ENCODE assay signal across 30 mouse cellular contexts in genomic region chr13:52284026-52284801, GRCm38 (mm10).
DNase-seq lines count a peak whose midpoint lies in the region; ATAC-seq and TF ChIP-seq lines count a peak whose summit lies in the region.
"Had no signal": no experiment of that assay in that cellular context is flagged by ENCODE, and none has a peak within 500 bp of the region (broad histone marks: within the 10 kb centered on the region; RNA-seq: fewer than 3 reads in every experiment).

No protein-coding gene starts in this region.

- H3K4me1 ChIP-seq in heart, embryonic 11.5 days (ENCODE audit: control insufficient read depth, insufficient read depth, low read length): peaks cover 15% of the 10 kb centered on the region
- H3K4me1 ChIP-seq in megakaryocyte, embryonic 14.5 days: peaks cover 65% of the 10 kb centered on the region
- H3K4me1 ChIP-seq in heart, postnatal 0 days (ENCODE audit: control insufficient read depth, insufficient read depth): peaks cover 18% of the 10 kb centered on the region
- H3K4me1 ChIP-seq: embryonic facial prominence, embryonic 15.5 days; hindbrain, embryonic 12.5 days; liver, embryonic 13.5 days had no signal

- H3K4me2 ChIP-seq in heart, embryonic 11.5 days: no peak overlapping the region
- no peak overlapping the region for H3K4me2 ChIP-seq in heart, postnatal 0 days (ENCODE audit: low read depth, low read length)
- H3K4me2 ChIP-seq: embryonic facial prominence, embryonic 15.5 days; forebrain, embryonic 12.5 days; hindbrain, embryonic 12.5 days; limb, embryonic 13.5 days; liver, embryonic 13.5 days; midbrain, embryonic 15.5 days; neural tube, embryonic 15.5 days had no signal

- no peak overlapping the region for H3K9ac ChIP-seq in heart, embryonic 11.5 days (ENCODE audit: low read depth, low read length)
- no peak overlapping the region for H3K9ac ChIP-seq in heart, postnatal 0 days (replicated peaks; ENCODE audit: low read depth, low read length)
- H3K9ac ChIP-seq: embryonic facial prominence, embryonic 15.5 days; forebrain, embryonic 12.5 days; forebrain, postnatal 0 days; hindbrain, embryonic 12.5 days; limb, embryonic 13.5 days; liver, embryonic 13.5 days; midbrain, embryonic 15.5 days; neural tube, embryonic 15.5 days had no signal

- H3K27ac ChIP-seq in heart, embryonic 11.5 days (ENCODE audit: low read depth, low read length): peak overlapping the region; percentile 52
- peak overlapping the region; percentile 62 for H3K27ac ChIP-seq in heart, postnatal 0 days (ENCODE audit: low read depth)
- H3K27ac ChIP-seq: embryonic facial prominence, embryonic 10.5 days; embryonic facial prominence, embryonic 15.5 days; forebrain, embryonic 12.5 days; hindbrain, embryonic 12.5 days; kidney, postnatal 0 days; limb, embryonic 13.5 days; liver, embryonic 13.5 days; macrophage; midbrain, embryonic 10.5 days; midbrain, embryonic 15.5 days; neural tube, embryonic 15.5 days had no signal

- no peak overlapping the region for H3K4me3 ChIP-seq in heart, embryonic 11.5 days (ENCODE audit: low read depth, low read length)
- H3K4me3 ChIP-seq in megakaryocyte, embryonic 14.5 days (replicated peaks): peak overlapping the region; percentile 69
- no peak overlapping the region for H3K4me3 ChIP-seq in heart, postnatal 0 days (ENCODE audit: low read depth, low read length)
- H3K4me3 ChIP-seq: embryonic facial prominence, embryonic 10.5 days; embryonic facial prominence, embryonic 15.5 days; forebrain, embryonic 12.5 days; hindbrain, embryonic 12.5 days; limb, embryonic 13.5 days; liver, embryonic 13.5 days; midbrain, embryonic 10.5 days; midbrain, embryonic 15.5 days; neural tube, embryonic 15.5 days had no signal

- no peak for TF ChIP-seq EP300 in heart, postnatal 0 days (IDR thresholded peaks at IDR 0.05; ENCODE audit: low read depth)

- WGBS in heart, embryonic 11.5 days (ENCODE audit: insufficient replicate concordance): 58% methylated on average over 12 of the region's 12 CpGs
- WGBS in heart, postnatal 0 days: 50% methylated on average over 12 of the region's 12 CpGs

- no peaks in the 10 kb centered on the region; the same call in 1 of the 2 replicates for H3K9me3 ChIP-seq in heart, embryonic 11.5 days (replicated peaks; ENCODE audit: control insufficient read depth, low read length)
- peaks cover 19% of the 10 kb centered on the region for H3K9me3 ChIP-seq in megakaryocyte, embryonic 14.5 days
- no peaks in the 10 kb centered on the region for H3K9me3 ChIP-seq in heart, postnatal 0 days (replicated peaks; ENCODE audit: control insufficient read depth, low read length)
- H3K9me3 ChIP-seq: embryonic facial prominence, embryonic 10.5 days; embryonic facial prominence, embryonic 15.5 days; forebrain, embryonic 12.5 days; hindbrain, embryonic 12.5 days; liver, embryonic 13.5 days; midbrain, embryonic 10.5 days; midbrain, embryonic 15.5 days; neural tube, embryonic 15.5 days had no signal

- TF ChIP-seq CTCF in heart, postnatal 0 days (IDR thresholded peaks at IDR 0.05; ENCODE audit: low read depth): no peak

- no peaks in the 10 kb centered on the region for H3K27me3 ChIP-seq in heart, embryonic 11.5 days (ENCODE audit: control insufficient read depth, insufficient read depth, low read length)
- peaks cover 20% of the 10 kb centered on the region for H3K27me3 ChIP-seq in megakaryocyte, embryonic 14.5 days (replicated peaks)
- H3K27me3 ChIP-seq in heart, postnatal 0 days (ENCODE audit: control insufficient read depth, insufficient read depth, low read length): no peaks in the 10 kb centered on the region
- H3K27me3 ChIP-seq: embryonic facial prominence, embryonic 15.5 days; forebrain, embryonic 12.5 days; hindbrain, embryonic 12.5 days; limb, embryonic 13.5 days; liver, embryonic 13.5 days; midbrain, embryonic 15.5 days; neural tube, embryonic 15.5 days had no signal

- DNase-seq in heart, postnatal 14 days: no peak
- peak; percentile 19 for DNase-seq in heart, postnatal 0 days (ENCODE audit: low spot score)
- DNase-seq in urinary bladder, postnatal 14 days (ENCODE audit: low spot score): no peak
- no peak for DNase-seq in yolk sac, embryonic 10.5 days (ENCODE audit: low spot score)
- DNase-seq: adrenal gland, adult 2 months; adrenal gland, postnatal 36 days; cerebellum, adult 2 months; cerebellum, postnatal 25 days; forebrain, postnatal 0 days; gastrocnemius, postnatal 14 days; kidney, adult 8-10 months; kidney, postnatal 4 days; liver, embryonic 13.5 days; right cerebral cortex, postnatal 25 days had no signal

- H3K36me3 ChIP-seq in heart, embryonic 11.5 days (ENCODE audit: control insufficient read depth, insufficient read depth, low read length): no peaks in the 10 kb centered on the region
- H3K36me3 ChIP-seq in megakaryocyte, embryonic 14.5 days (replicated peaks; ENCODE audit: low read length): no peaks in the 10 kb centered on the region
- no peaks in the 10 kb centered on the region for H3K36me3 ChIP-seq in heart, postnatal 0 days (replicated peaks; ENCODE audit: control insufficient read depth, insufficient read depth, low read length)
- H3K36me3 ChIP-seq: embryonic facial prominence, embryonic 10.5 days; embryonic facial prominence, embryonic 15.5 days; forebrain, embryonic 12.5 days; hindbrain, embryonic 12.5 days; limb, embryonic 13.5 days; liver, embryonic 13.5 days; midbrain, embryonic 10.5 days; midbrain, embryonic 15.5 days; neural tube, embryonic 15.5 days had no signal

- ATAC-seq in heart, embryonic 11.5 days (replicated peaks; ENCODE audit: insufficient number of reproducible peaks, low FRiP score, low TSS enrichment): no peak; the same call in 1 of the 2 replicates
- no peak for ATAC-seq in megakaryocyte, adult 5-6 weeks (ENCODE audit: poor library complexity, severe bottlenecking)
- ATAC-seq in heart, postnatal 0 days (ENCODE audit: insufficient read depth, low read depth): peak; percentile 72
- ATAC-seq: activated CD4-positive, CD25-positive, alpha-beta regulatory T cell, adult 4 months; CD4-positive, CD25-positive, alpha-beta regulatory T cell, adult 4 months; forebrain, postnatal 0 days; intestine, embryonic 16.5 days; midbrain, embryonic 15.5 days had no signal

- intact Hi-C loops in heart, postnatal 14 days (cut with DNase I): no loop called here
